Mouse (Mus musculus): ENCODE results near the gene Gm45062. TPM values are rescaled to one million over a fixed set of nuclear protein-coding genes. Genes with fewer than 3 reads are reported as not detected.

The Gm45062 gene
- polyA plus RNA-seq, 1 experiment, result not detected

GRCm38 (mm10) chr6:8275098-8275497, 15.8 kb downstream of the Gm45062 start:
- 0% methylated on average over 1 of the region's 1 CpGs for WGBS
- H3K4me1 ChIP-seq (ENCODE audit: control insufficient read depth, insufficient read depth, low read length), result no peaks in the 10 kb centered on the region
- no peak for TF ChIP-seq CTCF (IDR thresholded peaks at IDR 0.05; ENCODE audit: insufficient read depth, low read depth, low read length)
- TF ChIP-seq POLR2A (IDR thresholded peaks at IDR 0.05; ENCODE audit: insufficient read depth, low read depth, low read length), result no peak
- H3K4me3 ChIP-seq (ENCODE audit: insufficient read depth, low read depth, low read length), result no peak overlapping the region
- H3K27ac ChIP-seq (ENCODE audit: insufficient read depth, low read depth, low read length), result no peak overlapping the region

GRCm38 (mm10) chr6:8276431-8276830, 17.2 kb downstream of the Gm45062 start:
- WGBS, result 96% methylated on average over 4 of the region's 4 CpGs
- Histone ChIP-seq H3K4me1 (ENCODE audit: control insufficient read depth, insufficient read depth, low read length) (no peaks in the 10 kb centered on the region), H3K4me3 (ENCODE audit: insufficient read depth, low read depth, low read length) (no peak overlapping the region), H3K27ac (ENCODE audit: insufficient read depth, low read depth, low read length) (no peak overlapping the region)
- TF ChIP-seq CTCF (IDR thresholded peaks at IDR 0.05; ENCODE audit: insufficient read depth, low read depth, low read length), result no peak
- TF ChIP-seq POLR2A (IDR thresholded peaks at IDR 0.05; ENCODE audit: insufficient read depth, low read depth, low read length), result no peak

DNA sequence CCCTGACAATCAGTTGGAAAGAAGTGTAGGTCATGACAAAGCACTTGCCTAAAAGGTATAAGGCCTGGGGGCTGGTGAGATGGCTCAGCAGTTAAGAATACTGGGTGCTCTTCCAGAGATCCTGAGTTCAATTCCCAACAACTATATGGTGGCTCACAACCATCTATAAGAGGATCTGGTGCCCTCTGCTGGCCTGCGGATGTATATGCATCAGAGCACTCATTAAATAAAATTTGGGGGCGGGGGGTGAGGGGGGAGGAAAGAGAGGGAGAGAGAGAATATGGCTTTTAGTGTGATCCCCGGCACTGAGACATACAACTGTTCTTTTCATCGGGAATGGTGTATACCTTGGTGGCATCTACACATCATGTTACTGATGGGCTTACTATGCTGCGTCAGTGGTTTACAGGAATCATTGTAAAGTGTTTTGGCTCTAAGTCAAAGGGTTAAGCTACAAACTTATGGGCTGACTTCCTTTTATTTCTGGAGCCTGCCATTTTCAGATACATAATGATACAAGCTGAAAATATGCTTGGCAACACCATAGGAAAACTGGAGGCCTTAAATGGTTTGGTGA, 19.3 kb downstream of the Gm45062 start:
- TF ChIP-seq POLR2A (IDR thresholded peaks at IDR 0.05; ENCODE audit: insufficient read depth, low read depth, low read length) (no peak), CTCF (IDR thresholded peaks at IDR 0.05; ENCODE audit: insufficient read depth, low read depth, low read length) (no peak)
- no peaks in the 10 kb centered on the region for H3K4me1 ChIP-seq (ENCODE audit: control insufficient read depth, insufficient read depth, low read length)
- H3K27ac ChIP-seq (ENCODE audit: insufficient read depth, low read depth, low read length), result no peak overlapping the region
- H3K4me3 ChIP-seq (ENCODE audit: insufficient read depth, low read depth, low read length), result no peak overlapping the region
- 79% methylated on average over 5 of the region's 5 CpGs for WGBS

GRCm38 (mm10) chr6:8283255-8283654, 24.0 kb downstream of the Gm45062 start:
- Histone ChIP-seq H3K27ac (ENCODE audit: insufficient read depth, low read depth, low read length) (no peak overlapping the region), H3K4me1 (ENCODE audit: control insufficient read depth, insufficient read depth, low read length) (no peaks in the 10 kb centered on the region), H3K4me3 (ENCODE audit: insufficient read depth, low read depth, low read length) (no peak overlapping the region)
- TF ChIP-seq CTCF (IDR thresholded peaks at IDR 0.05; ENCODE audit: insufficient read depth, low read depth, low read length), result no peak
- TF ChIP-seq POLR2A (IDR thresholded peaks at IDR 0.05; ENCODE audit: insufficient read depth, low read depth, low read length), result no peak
- 87% methylated on average over 4 of the region's 4 CpGs for WGBS

GRCm38 (mm10) chr6:8285401-8285960, 26.2 kb downstream of the Gm45062 start:
- no peak for TF ChIP-seq POLR2A (IDR thresholded peaks at IDR 0.05; ENCODE audit: insufficient read depth, low read depth, low read length)
- no peak for TF ChIP-seq CTCF (IDR thresholded peaks at IDR 0.05; ENCODE audit: insufficient read depth, low read depth, low read length)
- H3K4me3 ChIP-seq (ENCODE audit: insufficient read depth, low read depth, low read length), result no peak overlapping the region
- WGBS, result 53% methylated on average over 3 of the region's 3 CpGs
- H3K4me1 ChIP-seq (ENCODE audit: control insufficient read depth, insufficient read depth, low read length), result no peaks in the 10 kb centered on the region
- no peak overlapping the region for H3K27ac ChIP-seq (ENCODE audit: insufficient read depth, low read depth, low read length)

DNA sequence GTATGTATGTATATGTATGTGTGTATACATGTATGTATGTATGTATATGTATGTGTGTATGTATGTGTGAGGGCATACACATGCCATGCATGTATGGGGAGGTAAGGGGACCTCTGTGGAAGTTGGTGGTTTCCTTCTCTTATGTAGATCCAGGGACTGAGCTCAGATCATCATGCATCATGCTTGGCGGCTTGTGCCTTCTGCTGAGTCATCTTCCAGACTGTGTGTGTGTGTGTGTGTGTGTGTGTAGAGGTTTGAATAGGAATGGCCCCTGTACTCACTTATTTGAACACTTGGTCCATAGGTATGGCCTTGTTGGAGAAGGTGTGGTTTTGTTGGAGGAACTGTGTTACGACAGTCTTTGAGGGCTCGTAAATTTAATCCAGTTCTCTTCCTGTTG, 26.9 kb downstream of the Gm45062 start:
- no peak overlapping the region for H3K4me3 ChIP-seq (ENCODE audit: insufficient read depth, low read depth, low read length)
- 100% methylated on average over 3 of the region's 3 CpGs for WGBS

GRCm38 (mm10) chr6:8288755-8289580, 29.7 kb downstream of the Gm45062 start:
- no peak for TF ChIP-seq POLR2A (IDR thresholded peaks at IDR 0.05; ENCODE audit: insufficient read depth, low read depth, low read length)
- TF ChIP-seq CTCF (IDR thresholded peaks at IDR 0.05; ENCODE audit: insufficient read depth, low read depth, low read length), result no peak
- Histone ChIP-seq H3K4me3 (ENCODE audit: insufficient read depth, low read depth, low read length) (no peak overlapping the region), H3K4me1 (ENCODE audit: control insufficient read depth, insufficient read depth, low read length) (no peaks in the 10 kb centered on the region), H3K27ac (ENCODE audit: insufficient read depth, low read depth, low read length) (no peak overlapping the region)
- 81% methylated on average over 4 of the region's 4 CpGs for WGBS

More for the DNA sequence above, 26.9 kb downstream of the Gm45062 start:
- H3K4me1 ChIP-seq (ENCODE audit: control insufficient read depth, insufficient read depth, low read length), result no peaks in the 10 kb centered on the region
- H3K27ac ChIP-seq (ENCODE audit: insufficient read depth, low read depth, low read length), result no peak overlapping the region
- TF ChIP-seq POLR2A (IDR thresholded peaks at IDR 0.05; ENCODE audit: insufficient read depth, low read depth, low read length) (no peak), CTCF (IDR thresholded peaks at IDR 0.05; ENCODE audit: insufficient read depth, low read depth, low read length) (no peak)

DNA sequence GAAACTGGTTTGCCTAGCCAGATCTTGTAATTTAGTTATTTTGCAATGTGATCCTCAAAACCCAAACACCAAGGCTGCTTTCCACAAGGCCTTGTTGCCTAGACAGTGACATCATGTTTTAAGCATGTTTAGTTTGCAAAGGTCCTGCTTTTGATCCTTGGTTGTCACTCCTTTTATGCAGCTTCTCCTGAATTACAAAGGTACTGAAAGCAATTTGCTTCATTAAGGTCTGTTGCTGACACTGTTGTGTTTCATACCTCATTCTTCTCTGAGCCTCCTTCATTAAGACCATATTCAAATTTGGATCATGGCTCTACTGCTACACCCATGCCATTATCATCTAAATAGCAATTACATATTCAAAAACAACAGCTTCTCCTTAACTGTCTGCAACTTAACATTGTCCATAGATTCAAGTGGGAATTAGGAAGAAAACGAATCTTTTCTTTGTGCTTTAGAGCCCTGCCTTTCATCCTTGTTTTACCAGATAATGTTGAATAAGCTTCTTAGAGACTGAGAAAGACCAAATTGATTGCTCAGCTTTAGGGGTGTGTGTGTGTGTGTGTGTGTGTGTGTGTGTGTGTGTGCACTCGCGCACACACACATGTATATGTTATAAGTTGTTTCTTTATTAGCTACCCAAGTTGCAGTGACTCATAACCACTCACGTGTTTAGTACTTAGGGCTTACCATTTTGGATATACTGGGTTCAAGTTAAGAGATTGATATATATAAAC, 35.0 kb downstream of the Gm45062 start:
- TF ChIP-seq CTCF (IDR thresholded peaks at IDR 0.05; ENCODE audit: insufficient read depth, low read depth, low read length) (no peak), POLR2A (IDR thresholded peaks at IDR 0.05; ENCODE audit: insufficient read depth, low read depth, low read length) (no peak)
- Histone ChIP-seq H3K4me3 (ENCODE audit: insufficient read depth, low read depth, low read length) (no peak overlapping the region), H3K27ac (ENCODE audit: insufficient read depth, low read depth, low read length) (no peak overlapping the region), H3K4me1 (ENCODE audit: control insufficient read depth, insufficient read depth, low read length) (no peaks in the 10 kb centered on the region)
- WGBS, result 53% methylated on average over 4 of the region's 4 CpGs
